Mouse (Mus musculus): ENCODE results near the gene Igsf3.

GRCm38 (mm10) chr3:101447239-101447638 lies 70.4 kb downstream of the Igsf3 start:
- TF ChIP-seq CTCF (IDR thresholded peaks at IDR 0.05; ENCODE audit: low read depth): no peak
- TF ChIP-seq EP300 (IDR thresholded peaks at IDR 0.05; ENCODE audit: low read depth): no peak

Data from liver, embryonic 14.5 days (tissue).